Mouse (Mus musculus) kidney, adult 2 months (tissue): Measurements from ENCODE around the gene Ppil1. TPM values are rescaled to one million over a fixed set of nuclear protein-coding genes. Genes with fewer than 3 reads are reported as not detected.

ENCODE experiments used
- DNase-seq: peaks from one replicate; pipeline ENCODE4 v3.0.0; 2021
- H3K27ac ChIP-seq: fragments of 200-500 bp; 2 replicates; pipeline ENCODE4 v1.5.1; 2012; ENCODE audit warnings: low read depth, low read length, control low read depth, inconsistent platforms; ENCODE audit not compliant: insufficient read depth
- H3K27me3 ChIP-seq: fragments of 200-500 bp; replicated peaks from 2 replicates; pipeline ENCODE4 v1.6.1; 2012; ENCODE audit warnings: mild to moderate bottlenecking, moderate library complexity, low read length, inconsistent platforms; ENCODE audit not compliant: control insufficient read depth, insufficient read depth
- H3K36me3 ChIP-seq: fragments of 200-500 bp; 2 replicates; pipeline ENCODE4 v1.6.1; 2012; ENCODE audit warnings: mild to moderate bottlenecking, moderate library complexity, low read length, inconsistent platforms; ENCODE audit not compliant: control insufficient read depth, insufficient read depth
- H3K4me1 ChIP-seq: fragments of 200-500 bp; 2 replicates; pipeline ENCODE4 v1.6.1; 2011; ENCODE audit warnings: low read length; ENCODE audit not compliant: control insufficient read depth, insufficient read depth
- H3K4me3 ChIP-seq: fragments of 200-500 bp; 2 replicates; pipeline ENCODE4 v1.5.1; 2011; ENCODE audit warnings: mild to moderate bottlenecking, low read depth, low read length, control low read depth; ENCODE audit not compliant: insufficient read depth
- CTCF ChIP-seq: fragments of 200-500 bp; conservative IDR thresholded peaks from 2 replicates; pipeline ENCODE4 v1.5.1; 2011; ENCODE audit warnings: low read depth, mild to moderate bottlenecking, control low read depth, low read length, moderate library complexity, mixed read lengths; ENCODE audit not compliant: insufficient read depth, insufficient read length
- POLR2A ChIP-seq: fragments of 200-500 bp; IDR thresholded peaks from one replicate; pipeline ENCODE4 v1.6.1; 2011; ENCODE audit warnings: low read depth, low read length, control low read depth
- WGBS: fragments of 180-500 bp; shearing (Covaris S2); methylation state at CpG from one replicate; pipeline ENCODE4 v1.1.7; 2018; 5-methylcytosine and 5-hydroxymethylcytosine counted together
- polyA plus RNA-seq: library from polyadenylated mRNA; depleted of rRNA; stranded (reverse); fragments of >200 nt; gene quantifications from 2 replicates; pipeline ENCODE4 v1.2.3, GENCODE M21; 2012; rRNA removed

The Ppil1 gene
- polyA plus RNA-seq = 21.5 and 23.5 TPM in 2 replicates

GRCm38 (mm10) chr17:29263840-29264633, at the start of gene Ppil1:
TSS of gene Ppil1 (minus strand) at chr17:29264186.
- H3K4me3 ChIP-seq = peak within 1 kb of the TSS; percentile 82
- H3K27me3 ChIP-seq = no peaks in the 10 kb centered on the region
- peak within 1 kb of the TSS; percentile 97 for H3K27ac ChIP-seq
- TF ChIP-seq CTCF = no peak
- TF ChIP-seq POLR2A = no peak
- WGBS = 10% methylated on average over 38 of the region's 38 CpGs
- H3K4me1 ChIP-seq = peaks cover 13% of the 10 kb centered on the region; the same call in 1 of the 2 replicates
- peak; percentile 87 for DNase-seq
- H3K36me3 ChIP-seq = no peaks in the 10 kb centered on the region

GRCm38 (mm10) chr17:29313300-29313699, 49.3 kb upstream of the Ppil1 start:
- no peaks in the 10 kb centered on the region for H3K27me3 ChIP-seq
- H3K4me3 ChIP-seq = no peak overlapping the region
- no peaks in the 10 kb centered on the region for H3K4me1 ChIP-seq
- no peak for DNase-seq
- no peak overlapping the region for H3K27ac ChIP-seq
- H3K36me3 ChIP-seq = no peaks in the 10 kb centered on the region
- TF ChIP-seq POLR2A (no peak), CTCF (peak; percentile 20; the same call in 1 of the 2 replicates)

- Histone ChIP-seq H3K4me1 (no peaks in the 10 kb centered on the region), H3K27me3 (no peaks in the 10 kb centered on the region), H3K27ac (no peak overlapping the region), H3K4me3 (no peak overlapping the region), H3K36me3 (no peaks in the 10 kb centered on the region)
- WGBS = 99% methylated on average over 2 of the region's 2 CpGs
- no peak for DNase-seq
- TF ChIP-seq CTCF (no peak), POLR2A (no peak)
Observed at GRCm38 (mm10) chr17:29312082-29312481, 48.1 kb upstream of the Ppil1 start.

- DNase-seq = no peak
- Histone ChIP-seq H3K4me3 (no peak overlapping the region), H3K27me3 (no peaks in the 10 kb centered on the region), H3K27ac (no peak overlapping the region), H3K36me3 (no peaks in the 10 kb centered on the region), H3K4me1 (no peaks in the 10 kb centered on the region)
- 95% methylated on average over 8 of the region's 8 CpGs for WGBS
- TF ChIP-seq POLR2A = no peak
- no peak for TF ChIP-seq CTCF
Observed at GRCm38 (mm10) chr17:29311602-29312001, 47.6 kb upstream of the Ppil1 start.

- DNase-seq = no peak
- H3K36me3 ChIP-seq = no peaks in the 10 kb centered on the region
- H3K27ac ChIP-seq = no peak overlapping the region
- no peak for TF ChIP-seq POLR2A
- TF ChIP-seq CTCF = no peak
- H3K4me3 ChIP-seq = no peak overlapping the region
- H3K27me3 ChIP-seq = no peaks in the 10 kb centered on the region
- no peaks in the 10 kb centered on the region for H3K4me1 ChIP-seq
- 75% methylated on average over 21 of the region's 21 CpGs for WGBS
Observed at GRCm38 (mm10) chr17:29310056-29310623, 46.2 kb upstream of the Ppil1 start.

GRCm38 (mm10) chr17:29305871-29306270, 41.9 kb upstream of the Ppil1 start:
- Histone ChIP-seq H3K27ac (no peak overlapping the region), H3K36me3 (no peaks in the 10 kb centered on the region; the same call in 1 of the 2 replicates), H3K27me3 (no peaks in the 10 kb centered on the region), H3K4me1 (no peaks in the 10 kb centered on the region), H3K4me3 (no peak overlapping the region)
- no peak for DNase-seq
- WGBS = 57% methylated on average over 7 of the region's 7 CpGs
- TF ChIP-seq POLR2A (no peak), CTCF (no peak)

- H3K4me3 ChIP-seq = no peak overlapping the region
- TF ChIP-seq CTCF = no peak
- TF ChIP-seq POLR2A = no peak
- no peaks in the 10 kb centered on the region; the same call in 1 of the 2 replicates for H3K36me3 ChIP-seq
- H3K4me1 ChIP-seq = no peaks in the 10 kb centered on the region
- H3K27me3 ChIP-seq = no peaks in the 10 kb centered on the region
- WGBS = 28% methylated on average over 15 of the region's 15 CpGs
- H3K27ac ChIP-seq = no peak overlapping the region
- peak; percentile 45 for DNase-seq
Observed at GRCm38 (mm10) chr17:29305058-29305806, 41.2 kb upstream of the Ppil1 start.
